Mouse (Mus musculus) MEL (cell line): ENCODE results near the gene Stk35. TPM values are rescaled to one million over a fixed set of nuclear protein-coding genes. Genes with fewer than 3 reads are reported as not detected.

Experiments
- DNase-seq: peaks from one replicate; pipeline ENCODE4 v3.0.0; 2011; ENCODE audit warnings: low read depth, low spot score
- H3K27ac ChIP-seq: 2 replicates; pipeline ENCODE4 v1.5.1; 2012; ENCODE audit warnings: low read depth, mild to moderate bottlenecking, control low read depth, low read length, moderate library complexity; ENCODE audit not compliant: control insufficient read depth
- H3K27me3 ChIP-seq, 2 experiments: fragments of 150-350 bp in 1 of 2; sonication (generic) in 1 of 2; 2 replicates each; pipeline ENCODE4 v1.6.1; 2012; ENCODE audit warnings: low read length in 2 of 2, mild to moderate bottlenecking in 2 of 2, improper control_type of control experiment in 1 of 2, moderate library complexity in 1 of 2; ENCODE audit not compliant: insufficient read depth in 2 of 2, control insufficient read depth in 1 of 2
- H3K36me3 ChIP-seq, 2 experiments: 2 replicates each; pipeline ENCODE4 v1.6.1; 2012 to 2014; ENCODE audit warnings: low read length in 2 of 2, improper control_type of control experiment in 1 of 2, inconsistent platforms in 1 of 2, mild to moderate bottlenecking in 1 of 2; ENCODE audit not compliant: insufficient read depth in 2 of 2, control insufficient read depth in 1 of 2
- H3K4me1 ChIP-seq, 2 experiments: fragments of 150-350 bp in 1 of 2; sonication (generic) in 1 of 2; 2 replicates each; pipeline ENCODE4 v1.6.1; 2012; ENCODE audit warnings: low read length in 2 of 2, improper control_type of control experiment in 1 of 2, mild to moderate bottlenecking in 1 of 2; ENCODE audit not compliant: insufficient read depth in 2 of 2, control insufficient read depth in 1 of 2
- H3K4me3 ChIP-seq, 2 experiments: fragments of 150-350 bp in 1 of 2; sonication (generic) in 1 of 2; 2 replicates each; pipeline ENCODE4 v1.5.1; 2012; ENCODE audit warnings: low read depth in 2 of 2, low read length in 2 of 2, mild to moderate bottlenecking in 2 of 2, moderate library complexity in 2 of 2, control low read depth in 1 of 2, improper control_type of control experiment in 1 of 2; ENCODE audit not compliant: control insufficient read depth in 1 of 2, insufficient read depth in 1 of 2
- H3K79me2 ChIP-seq: 2 replicates; pipeline ENCODE4 v1.6.1; 2012; ENCODE audit warnings: mild to moderate bottlenecking, low read length, moderate library complexity; ENCODE audit not compliant: control insufficient read depth, poor library complexity, insufficient read depth
- H3K9ac ChIP-seq: 2 replicates; pipeline ENCODE4 v1.6.1; 2012; ENCODE audit warnings: low read depth, mild to moderate bottlenecking, control low read depth, low read length, moderate library complexity; ENCODE audit not compliant: control insufficient read depth, poor library complexity, severe bottlenecking
- H3K9me3 ChIP-seq: fragments of 150-350 bp; sonication (generic); replicated peaks from 2 replicates; pipeline ENCODE4 v1.6.1; 2012; ENCODE audit warnings: mild to moderate bottlenecking, low read length, improper control_type of control experiment, moderate library complexity; ENCODE audit not compliant: insufficient read depth
- BHLHE40 ChIP-seq: IDR thresholded peaks from 2 replicates; pipeline ENCODE4 v1.6.1; 2012; ENCODE audit warnings: low read depth, mild to moderate bottlenecking, inconsistent platforms, low read length, improper control_type of control experiment, borderline replicate concordance
- CHD1 ChIP-seq: IDR thresholded peaks from 2 replicates; pipeline ENCODE4 v1.6.1; 2012; ENCODE audit warnings: low read depth, mild to moderate bottlenecking, inconsistent platforms, low read length, improper control_type of control experiment
- CHD2 ChIP-seq: IDR thresholded peaks from 2 replicates; pipeline ENCODE4 v1.6.1; 2011; ENCODE audit warnings: low read length, improper control_type of control experiment
- CTCF ChIP-seq, 3 experiments: IDR thresholded peaks in 2 of 3; conservative IDR thresholded peaks in 1 of 3; 2 replicates each; pipeline ENCODE4 v1.5.1; 2011 to 2012; ENCODE audit warnings: low read length in 3 of 3, low read depth in 2 of 3, mild to moderate bottlenecking in 2 of 3, improper control_type of control experiment in 1 of 3, inconsistent platforms in 1 of 3, mixed read lengths in 1 of 3, moderate library complexity in 1 of 3; ENCODE audit not compliant: control insufficient read depth in 1 of 3, insufficient read depth in 1 of 3, poor library complexity in 1 of 3, severe bottlenecking in 1 of 3
- E2F4 ChIP-seq: IDR thresholded peaks from 2 replicates; pipeline ENCODE4 v1.6.1; 2011; ENCODE audit warnings: low read depth, low read length, improper control_type of control experiment, borderline replicate concordance
- ELF1 ChIP-seq: IDR thresholded peaks from 2 replicates; pipeline ENCODE4 v1.6.1; 2014; ENCODE audit warnings: low read depth, mild to moderate bottlenecking, inconsistent platforms, low read length, improper control_type of control experiment, moderate library complexity
- EP300 ChIP-seq, 2 experiments: IDR thresholded peaks; 2 replicates each; pipeline ENCODE4 v1.6.1; 2011; ENCODE audit warnings: improper control_type of control experiment in 2 of 2, low read length in 2 of 2, low read depth in 1 of 2, mild to moderate bottlenecking in 1 of 2
- GATA1 ChIP-seq: IDR thresholded peaks from 2 replicates; pipeline ENCODE4 v1.6.1; 2011; ENCODE audit warnings: low read depth, low read length, improper control_type of control experiment
- HCFC1 ChIP-seq: IDR thresholded peaks from 2 replicates; pipeline ENCODE4 v1.6.1; 2012; ENCODE audit warnings: low read depth, mild to moderate bottlenecking, inconsistent platforms, low read length, improper control_type of control experiment, moderate library complexity
- KAT2A ChIP-seq: conservative IDR thresholded peaks from 2 replicates; pipeline ENCODE4 v1.6.1; 2012; ENCODE audit warnings: low read depth, low read length, improper control_type of control experiment, inconsistent platforms
- MAFK ChIP-seq: IDR thresholded peaks from 2 replicates; pipeline ENCODE4 v1.6.1; 2011; ENCODE audit warnings: low read depth, mild to moderate bottlenecking, low read length, improper control_type of control experiment, borderline replicate concordance
- MAZ ChIP-seq: IDR thresholded peaks from 2 replicates; pipeline ENCODE4 v1.6.1; 2012; ENCODE audit warnings: low read depth, mild to moderate bottlenecking, inconsistent platforms, low read length, improper control_type of control experiment
- MXI1 ChIP-seq: IDR thresholded peaks from 2 replicates; pipeline ENCODE4 v1.6.1; 2011; ENCODE audit warnings: mild to moderate bottlenecking, low read depth, low read length, improper control_type of control experiment
- NRF1 ChIP-seq: IDR thresholded peaks from 2 replicates; pipeline ENCODE4 v1.6.1; 2014; ENCODE audit warnings: low read depth, mild to moderate bottlenecking, inconsistent platforms, low read length, improper control_type of control experiment, moderate library complexity; ENCODE audit not compliant: poor library complexity, insufficient read depth, severe bottlenecking
- POLR2AphosphoS2 ChIP-seq: IDR thresholded peaks from 2 replicates; pipeline ENCODE4 v1.6.1; 2011; ENCODE audit warnings: low read length, improper control_type of control experiment
- POLR2AphosphoS5 ChIP-seq: IDR thresholded peaks from 2 replicates; pipeline ENCODE4 v1.6.1; 2012; ENCODE audit warnings: low read depth, borderline replicate concordance, mild to moderate bottlenecking, inconsistent platforms, low read length, moderate library complexity, mixed read lengths
- RAD21 ChIP-seq: IDR thresholded peaks from 2 replicates; pipeline ENCODE4 v1.6.1; 2011; ENCODE audit warnings: mild to moderate bottlenecking, low read depth, low read length, improper control_type of control experiment
- SIN3A ChIP-seq: IDR thresholded peaks from 2 replicates; pipeline ENCODE4 v1.6.1; 2012; ENCODE audit warnings: low read length, improper control_type of control experiment, inconsistent platforms
- SMC3 ChIP-seq: IDR thresholded peaks from 2 replicates; pipeline ENCODE4 v1.6.1; 2011; ENCODE audit warnings: low read depth, low read length, improper control_type of control experiment
- ZC3H11A ChIP-seq: IDR thresholded peaks from 2 replicates; pipeline ENCODE4 v1.6.1; 2012; ENCODE audit warnings: low read depth, mild to moderate bottlenecking, inconsistent platforms, low read length, improper control_type of control experiment
- ZKSCAN1 ChIP-seq: IDR thresholded peaks from 2 replicates; pipeline ENCODE4 v1.6.1; 2012; ENCODE audit warnings: low read depth, mild to moderate bottlenecking, inconsistent platforms, low read length, improper control_type of control experiment, moderate library complexity
- ZMIZ1 ChIP-seq: IDR thresholded peaks from 2 replicates; pipeline ENCODE4 v1.6.1; 2012; ENCODE audit warnings: low read depth, mild to moderate bottlenecking, inconsistent platforms, low read length, improper control_type of control experiment, moderate library complexity
- ZNF384 ChIP-seq: IDR thresholded peaks from 2 replicates; pipeline ENCODE4 v1.6.1; 2012; ENCODE audit warnings: low read depth, mild to moderate bottlenecking, inconsistent platforms, low read length, improper control_type of control experiment
- polyA plus RNA-seq, 2 experiments: library from polyadenylated mRNA; stranded (reverse) in 1 of 2; unstranded in 1 of 2; fragments of >175 nt in 1 of 2; fragments of >200 nt in 1 of 2; gene quantifications; 2 replicates each; pipeline versions ENCODE4 v1.2.1 to v1.2.4; 2012; ENCODE audit warnings: low replicate concordance in 2 of 2, low read depth in 1 of 2; ENCODE audit not compliant: insufficient read length in 2 of 2, insufficient read depth in 1 of 2, missing spikeins in 1 of 2
- total RNA-seq: library from RNA; depleted of rRNA; stranded (reverse); fragments of 300-350 nt; gene quantifications from 2 replicates; pipeline ENCODE4 v1.2.3, GENCODE M21; 2012

Gene Stk35
- total and polyA plus RNA-seq, 3 experiments = 7.6 to 28.6 (median 26.6) TPM

GRCm38 (mm10) chr2:129879817-129880216, 79.5 kb downstream of the Stk35 start:
- Histone ChIP-seq H3K79me2 (no peaks in the 10 kb centered on the region), H3K36me3 (no peaks in the 10 kb centered on the region), H3K9me3 (no peaks in the 10 kb centered on the region), H3K4me3 (no peak overlapping the region), H3K4me1 (no peaks in the 10 kb centered on the region), H3K27me3 (peaks cover 0 to 2% of the 10 kb centered on the region in 2 experiments; a peak in 2 of 4 replicates), H3K9ac (no peak overlapping the region), H3K27ac (no peak overlapping the region)
- DNase-seq = peak; percentile 49
- peak; percentile 58 to 76 (median 61) for TF ChIP-seq CTCF (IDR thresholded peaks at IDR 0.05 in 2 of 3, conservative IDR thresholded peaks at IDR 0.05 in 1 of 3; ENCODE audit: control insufficient read depth in 1 of 3, insufficient read depth in 1 of 3, low read depth in 2 of 3, low read length in 3 of 3, poor library complexity in 1 of 3, severe bottlenecking in 1 of 3)
- TF ChIP-seq BHLHE40 = no peak
- TF ChIP-seq NRF1 = no peak
- TF ChIP-seq CHD2 = no peak
- no peak for TF ChIP-seq MAFK
- no peak for TF ChIP-seq ZKSCAN1
- TF ChIP-seq E2F4 = no peak
- TF ChIP-seq SIN3A = no peak
- TF ChIP-seq POLR2AphosphoS2 = no peak
- peak; percentile 71 for TF ChIP-seq RAD21
- TF ChIP-seq ZC3H11A = peak; percentile 55
- TF ChIP-seq SMC3 = peak; percentile 81

- no peak overlapping the region for H3K4me3 ChIP-seq
- DNase-seq = no peak
- H3K4me1 ChIP-seq = no peaks in the 10 kb centered on the region
- no peaks in the 10 kb centered on the region for H3K79me2 ChIP-seq
- peaks cover 0 to under 1% of the 10 kb centered on the region in 2 experiments; a peak in 2 of 4 replicates for H3K27me3 ChIP-seq
- no peak overlapping the region for H3K9ac ChIP-seq
- no peak overlapping the region for H3K27ac ChIP-seq
- H3K36me3 ChIP-seq = no peaks in the 10 kb centered on the region
- no peak for TF ChIP-seq KAT2A
- H3K9me3 ChIP-seq = no peaks in the 10 kb centered on the region
These were observed 79.9 kb downstream of the Stk35 start for GRCm38 (mm10) chr2:129880226-129880625.

- DNase-seq = no peak
- H3K36me3 ChIP-seq = no peaks in the 10 kb centered on the region
- no peak overlapping the region for H3K4me3 ChIP-seq
- no peaks in the 10 kb centered on the region; a peak in 2 of 4 replicates for H3K27me3 ChIP-seq
- TF ChIP-seq ZNF384 = no peak
- no peak for TF ChIP-seq EP300 (IDR thresholded peaks at IDR 0.05; ENCODE audit: low read depth in 1 of 2, low read length in 2 of 2)
- no peak for TF ChIP-seq POLR2AphosphoS5
- no peak for TF ChIP-seq GATA1
- no peak for TF ChIP-seq ZMIZ1
- no peak for TF ChIP-seq RAD21
- no peak for TF ChIP-seq ELF1
- no peak for TF ChIP-seq MAZ
- no peak for TF ChIP-seq BHLHE40
- TF ChIP-seq HCFC1 = no peak
- no peak for TF ChIP-seq MXI1
- no peak for TF ChIP-seq CHD1
- H3K9me3 ChIP-seq = no peaks in the 10 kb centered on the region
- no peaks in the 10 kb centered on the region for H3K4me1 ChIP-seq
- no peak overlapping the region for H3K9ac ChIP-seq
- H3K79me2 ChIP-seq = no peaks in the 10 kb centered on the region
- H3K27ac ChIP-seq = no peak overlapping the region
These were observed 81.6 kb downstream of the Stk35 start for GRCm38 (mm10) chr2:129881886-129882285.
